Mouse (Mus musculus) colon, adult 2 months (tissue): ENCODE results near the gene Olfr960. TPM values are rescaled to one million over a fixed set of nuclear protein-coding genes. Genes with fewer than 3 reads are reported as not detected.

ENCODE experiments used
- polyA plus RNA-seq: library from polyadenylated mRNA; depleted of rRNA; stranded (reverse); fragments of >200 nt; gene quantifications from 2 replicates; pipeline ENCODE4 v1.2.3, GENCODE M21; 2012; rRNA removed

Olfr960 gene
- polyA plus RNA-seq: not detected in 2 replicates

GRCm38 (mm10) chr9:39621073-39621472 is at the start of gene Olfr960:
Gene Olfr960 (plus strand): TSS chr9:39621373.

GRCm38 (mm10) chr9:39575469-39575868 is 45.7 kb upstream of the Olfr960 start, which contains the start of gene Olfr959:
Gene Olfr959 (minus strand): TSS chr9:39575569.

GRCm38 (mm10) chr9:39603999-39604453 is 17.1 kb upstream of the Olfr960 start, which contains the start of gene AW551984:
Gene AW551984 (minus strand): TSS chr9:39604403.

GRCm38 (mm10) chr9:39610355-39610754 is 10.8 kb upstream of the Olfr960 start, which contains the start of gene Olfr148:
Gene Olfr148 (plus strand): TSS chr9:39610655.

GRCm38 (mm10) chr9:39644785-39645184 is 23.6 kb downstream of the Olfr960 start, which contains the start of gene Olfr961:
Gene Olfr961 (plus strand): TSS chr9:39645085.

GRCm38 (mm10) chr9:39666905-39667304 is 45.7 kb downstream of the Olfr960 start, which contains the start of gene Olfr963:
Gene Olfr963 (plus strand): TSS chr9:39667205.

Other genes starting within 250 kb of the Olfr960 start
- gene Olfr951, start 234.0 kb upstream of the Olfr960 start, polyA plus RNA-seq: not detected in 2 replicates
- gene Olfr952, start 194.2 kb upstream of the Olfr960 start, polyA plus RNA-seq: not detected in 2 replicates
- not detected in 2 replicates for gene Olfr954, start 164.7 kb upstream of the Olfr960 start, polyA plus RNA-seq
- gene Olfr955, start 149.4 kb upstream of the Olfr960 start, polyA plus RNA-seq: not detected in 2 replicates
- not detected in 2 replicates for gene Olfr44, start 127.4 kb upstream of the Olfr960 start, polyA plus RNA-seq
- gene Olfr957, start 105.6 kb upstream of the Olfr960 start, polyA plus RNA-seq: not detected in 2 replicates
- not detected in 2 replicates for gene Olfr958, start 67.3 kb upstream of the Olfr960 start, polyA plus RNA-seq
- gene Olfr959, start 45.8 kb upstream of the Olfr960 start, polyA plus RNA-seq: not detected in 2 replicates
- 3.6 and 6.4 TPM in 2 replicates for gene AW551984, start 17.0 kb upstream of the Olfr960 start, polyA plus RNA-seq
- not detected in 2 replicates for gene Olfr148, start 10.7 kb upstream of the Olfr960 start, polyA plus RNA-seq
- gene Olfr961, start 23.7 kb downstream of the Olfr960 start, polyA plus RNA-seq: not detected in 2 replicates
- gene Olfr963, start 45.8 kb downstream of the Olfr960 start, polyA plus RNA-seq: not detected in 2 replicates
- gene Olfr149, start 85.7 kb downstream of the Olfr960 start, polyA plus RNA-seq: not detected in 2 replicates
- gene Olfr965, start 90.0 kb downstream of the Olfr960 start, polyA plus RNA-seq: not detected in 2 replicates
- not detected in 2 replicates for gene Olfr150, start 109.6 kb downstream of the Olfr960 start, polyA plus RNA-seq
- not detected in 2 replicates for gene Olfr967, start 124.9 kb downstream of the Olfr960 start, polyA plus RNA-seq
- gene Olfr968, start 161.9 kb downstream of the Olfr960 start, polyA plus RNA-seq: not detected in 2 replicates
- gene Olfr969, start 169.6 kb downstream of the Olfr960 start, polyA plus RNA-seq: not detected in 2 replicates
- not detected in 2 replicates for gene Olfr970, start 187.5 kb downstream of the Olfr960 start, polyA plus RNA-seq
- gene Olfr971, start 215.5 kb downstream of the Olfr960 start, polyA plus RNA-seq: not detected in 2 replicates
- gene Olfr972, start 245.0 kb downstream of the Olfr960 start, polyA plus RNA-seq: not detected in 2 replicates